Mouse (Mus musculus): Measurements from ENCODE around the gene Slc4a4. TPM values are rescaled to one million over a fixed set of nuclear protein-coding genes. Genes with fewer than 3 reads are reported as not detected.

Gene Slc4a4
- polyA plus RNA-seq (2015; fragmentation: Nextera tagmentation; extraction: Ambion mirVana) = 26.1 and 27.7 TPM in 2 replicates

- no peaks in the 10 kb centered on the region for H3K36me3 ChIP-seq (ENCODE audit: insufficient read depth, low read length)
- H3K27ac ChIP-seq = peak within 1 kb of the TSS; percentile 68; the same call in 1 of the 2 replicates
- WGBS = under 1% methylated on average over 83 of the region's 119 CpGs
- no peaks in the 10 kb centered on the region for H3K4me1 ChIP-seq (replicated peaks; ENCODE audit: insufficient read depth, low read length)
- H3K9me3 ChIP-seq (replicated peaks; ENCODE audit: low read length) = no peaks in the 10 kb centered on the region
- H3K4me3 ChIP-seq (replicated peaks; ENCODE audit: low read depth, low read length) = peak within 1 kb of the TSS; percentile 84
- H3K4me2 ChIP-seq (ENCODE audit: low read length) = peak within 1 kb of the TSS; percentile 91
- no peaks in the 10 kb centered on the region for H3K27me3 ChIP-seq (ENCODE audit: insufficient read depth, low read length)
- TF ChIP-seq CTCF (IDR thresholded peaks at IDR 0.05; ENCODE audit: low read depth) = no peak
- peak within 1 kb of the TSS; percentile 73 for H3K9ac ChIP-seq (ENCODE audit: low read depth, low read length)
- DNase-seq (ENCODE audit: low spot score) (peak; percentile 62), ATAC-seq (replicated peaks; ENCODE audit: low FRiP score, low read depth) (peak; percentile 83)
Observed at GRCm38 (mm10) chr5:88886668-88887555, at the start of gene Slc4a4. Gene Slc4a4, plus strand, starts transcription at chr5:88886818.

GRCm38 (mm10) chr5:88840080-88840798 is 46.4 kb upstream of the Slc4a4 start:
- Histone ChIP-seq H3K4me2 (ENCODE audit: low read length) (no peak overlapping the region), H3K9me3 (replicated peaks; ENCODE audit: low read length) (no peaks in the 10 kb centered on the region), H3K27ac (no peak overlapping the region), H3K9ac (ENCODE audit: low read depth, low read length) (no peak overlapping the region), H3K27me3 (ENCODE audit: insufficient read depth, low read length) (no peaks in the 10 kb centered on the region), H3K4me3 (replicated peaks; ENCODE audit: low read depth, low read length) (no peak overlapping the region), H3K4me1 (replicated peaks; ENCODE audit: insufficient read depth, low read length) (no peaks in the 10 kb centered on the region), H3K36me3 (ENCODE audit: insufficient read depth, low read length) (no peaks in the 10 kb centered on the region)
- DNase-seq (ENCODE audit: low spot score) = no peak
- ATAC-seq (replicated peaks; ENCODE audit: low FRiP score, low read depth) = no peak
- 60% methylated on average over 5 of the region's 5 CpGs for WGBS
- no peak for TF ChIP-seq CTCF (IDR thresholded peaks at IDR 0.05; ENCODE audit: low read depth)

GRCm38 (mm10) chr5:88857311-88857710 is 29.3 kb upstream of the Slc4a4 start:
- Histone ChIP-seq H3K36me3 (ENCODE audit: insufficient read depth, low read length) (no peaks in the 10 kb centered on the region), H3K4me2 (ENCODE audit: low read length) (no peak overlapping the region), H3K9ac (ENCODE audit: low read depth, low read length) (no peak overlapping the region), H3K27me3 (ENCODE audit: insufficient read depth, low read length) (no peaks in the 10 kb centered on the region), H3K4me1 (replicated peaks; ENCODE audit: insufficient read depth, low read length) (no peaks in the 10 kb centered on the region), H3K4me3 (replicated peaks; ENCODE audit: low read depth, low read length) (no peak overlapping the region), H3K27ac (no peak overlapping the region), H3K9me3 (replicated peaks; ENCODE audit: low read length) (no peaks in the 10 kb centered on the region)
- DNase-seq (ENCODE audit: low spot score) (no peak), ATAC-seq (replicated peaks; ENCODE audit: low FRiP score, low read depth) (no peak)
- 95% methylated on average over 3 of the region's 3 CpGs for WGBS
- no peak for TF ChIP-seq CTCF (IDR thresholded peaks at IDR 0.05; ENCODE audit: low read depth)

- Histone ChIP-seq H3K27me3 (ENCODE audit: insufficient read depth, low read length) (no peaks in the 10 kb centered on the region), H3K4me2 (ENCODE audit: low read length) (no peak overlapping the region)
- ATAC-seq (replicated peaks; ENCODE audit: low FRiP score, low read depth) = no peak
Observed at GRCm38 (mm10) chr5:88857801-88858200, 28.8 kb upstream of the Slc4a4 start.

GRCm38 (mm10) chr5:88858226-88858625 is 28.4 kb upstream of the Slc4a4 start:
- DNase-seq (ENCODE audit: low spot score) = no peak
- Histone ChIP-seq H3K9me3 (replicated peaks; ENCODE audit: low read length) (no peaks in the 10 kb centered on the region), H3K36me3 (ENCODE audit: insufficient read depth, low read length) (no peaks in the 10 kb centered on the region), H3K4me1 (replicated peaks; ENCODE audit: insufficient read depth, low read length) (no peaks in the 10 kb centered on the region), H3K4me2 (ENCODE audit: low read length) (no peak overlapping the region), H3K4me3 (replicated peaks; ENCODE audit: low read depth, low read length) (no peak overlapping the region), H3K27ac (no peak overlapping the region), H3K27me3 (ENCODE audit: insufficient read depth, low read length) (no peaks in the 10 kb centered on the region), H3K9ac (ENCODE audit: low read depth, low read length) (no peak overlapping the region)
- no peak for ATAC-seq (replicated peaks; ENCODE audit: low FRiP score, low read depth)
- TF ChIP-seq CTCF (IDR thresholded peaks at IDR 0.05; ENCODE audit: low read depth) = no peak
- WGBS = 70% methylated on average over 4 of the region's 4 CpGs

More at GRCm38 (mm10) chr5:88857801-88858200, 28.8 kb upstream of the Slc4a4 start:
- no peak for TF ChIP-seq CTCF (IDR thresholded peaks at IDR 0.05; ENCODE audit: low read depth)
- no peak overlapping the region for H3K9ac ChIP-seq (ENCODE audit: low read depth, low read length)
- WGBS = 86% methylated on average over 4 of the region's 4 CpGs
- H3K4me3 ChIP-seq (replicated peaks; ENCODE audit: low read depth, low read length) = no peak overlapping the region
- H3K9me3 ChIP-seq (replicated peaks; ENCODE audit: low read length) = no peaks in the 10 kb centered on the region
- no peaks in the 10 kb centered on the region for H3K4me1 ChIP-seq (replicated peaks; ENCODE audit: insufficient read depth, low read length)
- DNase-seq (ENCODE audit: low spot score) = no peak
- H3K27ac ChIP-seq = no peak overlapping the region
- H3K36me3 ChIP-seq (ENCODE audit: insufficient read depth, low read length) = no peaks in the 10 kb centered on the region

- peak; percentile 61 for TF ChIP-seq CTCF (IDR thresholded peaks at IDR 0.05; ENCODE audit: low read depth)
- Histone ChIP-seq H3K27ac (no peak overlapping the region), H3K4me2 (ENCODE audit: low read length) (no peak overlapping the region), H3K36me3 (ENCODE audit: insufficient read depth, low read length) (no peaks in the 10 kb centered on the region), H3K9ac (ENCODE audit: low read depth, low read length) (no peak overlapping the region), H3K9me3 (replicated peaks; ENCODE audit: low read length) (no peaks in the 10 kb centered on the region), H3K4me3 (replicated peaks; ENCODE audit: low read depth, low read length) (no peak overlapping the region), H3K4me1 (replicated peaks; ENCODE audit: insufficient read depth, low read length) (no peaks in the 10 kb centered on the region), H3K27me3 (ENCODE audit: insufficient read depth, low read length) (no peaks in the 10 kb centered on the region)
- 85% methylated on average over 3 of the region's 3 CpGs for WGBS
- ATAC-seq (replicated peaks; ENCODE audit: low FRiP score, low read depth) = no peak
- DNase-seq (ENCODE audit: low spot score) = no peak
Observed at GRCm38 (mm10) chr5:88862163-88862562, 24.5 kb upstream of the Slc4a4 start.

Data from kidney, postnatal 0 days (tissue).